Mouse (Mus musculus) spleen, adult 12 weeks (tissue): ENCODE results near the gene Tbc1d9b.

Experiments
- DNase-seq: peaks from one replicate; pipeline ENCODE4 v3.0.0; 2022; ENCODE audit warnings: low spot score

Gene Tbc1d9b

DNA sequence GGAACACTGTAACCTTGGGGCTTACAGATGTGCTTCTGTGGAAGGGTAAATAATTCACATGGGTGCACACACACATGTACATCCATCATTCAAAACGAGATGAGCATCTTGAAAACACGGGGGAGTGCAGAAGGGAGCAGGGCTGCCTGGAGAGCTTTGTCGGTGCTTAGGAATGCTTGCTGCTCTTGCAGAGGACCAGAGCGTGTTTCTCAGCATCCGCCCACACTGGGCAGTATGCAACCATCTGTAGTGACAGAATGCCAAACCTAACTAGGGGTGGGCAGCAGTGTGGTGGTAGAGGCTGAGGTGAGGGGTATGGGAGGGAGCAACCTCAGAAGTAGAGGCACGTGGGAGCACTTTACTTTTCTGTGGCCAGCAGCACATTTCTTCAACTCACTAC is 45.9 kb downstream of the Tbc1d9b start:
- DNase-seq = no peak

DNA sequence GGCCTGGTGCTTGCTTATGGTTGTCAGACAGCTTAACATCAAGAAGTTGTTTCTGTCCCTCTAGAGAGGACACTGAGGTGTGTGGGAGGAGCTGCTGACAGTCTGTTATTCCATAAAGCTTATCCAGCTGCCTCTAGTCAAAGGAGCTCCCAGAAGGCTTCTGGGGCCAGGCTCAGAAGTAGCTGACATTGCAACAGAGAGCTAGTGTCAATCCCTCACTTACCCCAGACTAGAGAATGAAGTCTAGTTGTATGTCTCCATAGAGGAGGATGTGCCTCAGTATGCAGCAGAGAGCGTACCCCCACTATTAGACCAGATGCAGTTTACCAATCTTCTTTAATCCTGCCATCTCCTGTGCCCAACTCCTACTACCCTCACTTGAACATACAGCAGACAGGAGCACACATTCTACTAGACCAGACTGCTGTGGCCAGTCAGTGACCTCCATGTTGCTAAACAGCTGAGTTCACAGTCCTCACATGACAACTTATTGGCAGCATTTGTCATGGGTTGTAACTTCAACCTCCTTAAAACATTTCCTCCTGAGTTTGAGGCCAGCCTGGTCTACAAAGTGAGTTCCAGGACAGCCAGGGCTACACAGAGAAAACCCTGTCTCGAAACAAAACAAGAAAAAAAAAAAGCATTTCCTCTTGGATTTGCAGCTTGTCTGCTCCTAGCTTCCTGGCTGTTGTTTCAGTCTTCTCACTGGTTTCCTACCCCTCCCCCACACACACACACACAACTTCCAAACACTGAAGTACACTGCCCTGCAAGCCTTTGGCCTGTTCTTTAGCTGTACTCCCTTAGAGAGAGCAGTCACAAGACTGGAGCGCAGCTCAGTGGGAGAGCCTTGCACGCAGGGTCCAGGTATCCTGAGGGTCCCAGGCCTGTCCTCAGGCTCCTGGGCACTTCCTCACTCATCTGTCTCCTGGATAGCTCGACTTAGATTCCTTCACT is 47.6 kb downstream of the Tbc1d9b start:
- no peak for DNase-seq

GRCm38 (mm10) chr11:50180478-50181231 is 49.5 kb downstream of the Tbc1d9b start:
- DNase-seq = no peak

- DNase-seq = no peak
Observed at GRCm38 (mm10) chr11:50182702-50183101, 51.5 kb downstream of the Tbc1d9b start.

DNA sequence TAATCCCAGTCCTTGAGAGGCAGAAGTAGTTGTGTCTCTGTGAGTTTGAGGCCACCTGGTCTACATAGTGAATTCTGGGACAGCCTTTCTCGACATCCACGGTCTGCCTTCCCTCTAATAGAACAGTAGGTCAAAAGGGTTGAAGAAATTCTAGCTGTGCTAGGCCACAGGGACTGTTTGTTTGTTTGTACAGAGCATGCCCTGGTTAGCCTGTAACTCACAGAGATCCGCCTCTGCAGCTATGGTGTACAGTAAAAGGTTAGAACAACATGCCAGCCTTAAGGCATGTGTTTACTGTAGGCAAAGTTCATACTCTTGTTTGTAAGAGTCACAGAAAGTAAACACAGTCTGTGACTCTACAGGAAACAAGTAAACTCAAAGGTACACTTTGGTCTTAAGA is 53.6 kb downstream of the Tbc1d9b start:
- DNase-seq = no peak

DNA sequence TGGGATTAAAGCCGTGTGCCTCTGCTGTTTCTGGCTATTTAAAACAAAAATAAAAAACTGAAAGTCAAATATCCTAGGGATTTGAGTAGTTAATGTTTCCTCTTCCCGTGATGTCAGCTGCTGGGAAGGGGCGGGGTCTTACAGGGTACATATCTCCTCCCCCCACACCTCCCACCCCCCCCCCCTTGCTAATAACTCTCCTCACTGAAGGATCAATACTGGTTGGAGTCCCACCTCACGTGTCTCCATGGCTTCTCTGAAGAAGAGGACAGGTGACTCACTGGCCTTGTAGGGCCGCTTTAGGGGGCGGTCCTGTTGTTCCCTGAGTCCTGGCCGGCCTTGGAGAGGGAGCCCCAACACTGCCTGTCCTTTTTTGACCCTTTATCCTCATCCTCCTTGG is 57.5 kb downstream of the Tbc1d9b start:
- DNase-seq = no peak

DNA sequence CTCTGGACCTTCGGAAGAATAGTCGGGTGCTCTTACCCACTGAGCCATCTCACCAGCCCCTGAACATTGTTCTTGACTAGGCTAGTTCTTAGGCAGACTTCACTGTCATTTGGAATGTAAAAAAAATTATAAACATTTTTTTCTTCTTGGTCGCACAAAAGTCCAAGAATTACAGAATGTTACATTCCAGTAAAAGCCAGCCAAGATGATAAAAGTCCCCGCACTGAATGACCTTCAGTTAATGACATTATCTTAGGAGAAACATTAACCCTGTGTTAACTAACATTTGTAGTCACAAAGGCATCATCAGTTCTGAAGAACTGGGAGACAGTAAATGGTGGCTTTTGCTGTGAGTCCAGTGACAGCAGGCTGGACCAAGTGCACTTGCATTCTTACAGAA is 59.2 kb downstream of the Tbc1d9b start:
- DNase-seq = no peak

- DNase-seq = no peak
Observed at GRCm38 (mm10) chr11:50192278-50192677, 61.1 kb downstream of the Tbc1d9b start.

GRCm38 (mm10) chr11:50194070-50194469 is 62.9 kb downstream of the Tbc1d9b start:
- DNase-seq = no peak

- DNase-seq = no peak
Observed at GRCm38 (mm10) chr11:50194793-50195192, 63.6 kb downstream of the Tbc1d9b start.

GRCm38 (mm10) chr11:50197500-50197899 is 66.3 kb downstream of the Tbc1d9b start:
- no peak for DNase-seq

- DNase-seq = no peak
Observed at GRCm38 (mm10) chr11:50198219-50198846, 67.1 kb downstream of the Tbc1d9b start.

- no peak for DNase-seq
Observed at GRCm38 (mm10) chr11:50198916-50199315, 67.7 kb downstream of the Tbc1d9b start.

DNA sequence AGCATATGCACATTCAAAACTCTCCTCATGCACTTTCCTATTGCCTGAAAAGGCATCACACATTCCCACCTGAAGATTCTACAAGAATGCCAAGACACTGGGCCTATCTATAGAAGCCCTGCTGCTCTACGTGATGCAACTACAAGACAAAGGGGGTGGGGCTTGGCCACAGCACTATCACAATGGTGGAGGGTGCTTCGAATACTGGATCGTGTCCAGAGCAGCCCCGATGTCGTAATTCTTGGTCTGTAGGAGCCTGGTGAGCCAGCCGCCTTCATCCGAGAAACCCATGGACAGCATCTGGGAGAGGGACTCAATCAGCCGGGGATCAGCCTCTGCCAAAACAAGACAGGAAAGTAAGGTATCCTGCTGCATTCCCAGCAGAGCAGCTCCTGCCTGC is 69.4 kb downstream of the Tbc1d9b start:
- DNase-seq = no peak

- DNase-seq = no peak
Observed at GRCm38 (mm10) chr11:50201590-50201989, 70.4 kb downstream of the Tbc1d9b start.

GRCm38 (mm10) chr11:50203302-50203827 is 72.2 kb downstream of the Tbc1d9b start:
- DNase-seq = no peak

GRCm38 (mm10) chr11:50205434-50205833 is 74.2 kb downstream of the Tbc1d9b start:
- no peak for DNase-seq

GRCm38 (mm10) chr11:50206037-50206436 is 74.8 kb downstream of the Tbc1d9b start:
- no peak for DNase-seq

DNA sequence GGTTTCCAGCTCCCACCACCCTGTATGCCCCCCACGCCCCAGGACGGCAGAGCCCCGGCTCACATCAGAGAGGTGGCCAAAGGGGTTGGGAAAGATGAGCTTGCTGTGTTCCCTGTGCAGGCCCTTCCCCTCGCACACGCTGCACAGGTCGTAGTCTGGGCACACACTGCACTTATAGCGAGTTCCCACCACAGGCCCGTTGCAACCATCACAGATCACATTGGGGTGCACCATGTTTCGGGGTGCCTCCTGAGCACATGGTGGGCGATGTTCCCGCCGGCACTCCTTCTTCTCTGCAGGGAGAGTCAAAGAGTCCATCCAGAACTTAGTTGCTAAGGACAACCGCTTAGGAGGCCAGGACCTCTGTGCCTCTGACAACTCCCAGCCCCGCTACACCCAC is 76.1 kb downstream of the Tbc1d9b start:
- no peak for DNase-seq

- DNase-seq = no peak
Observed at GRCm38 (mm10) chr11:50208039-50208438, 76.8 kb downstream of the Tbc1d9b start.

DNA sequence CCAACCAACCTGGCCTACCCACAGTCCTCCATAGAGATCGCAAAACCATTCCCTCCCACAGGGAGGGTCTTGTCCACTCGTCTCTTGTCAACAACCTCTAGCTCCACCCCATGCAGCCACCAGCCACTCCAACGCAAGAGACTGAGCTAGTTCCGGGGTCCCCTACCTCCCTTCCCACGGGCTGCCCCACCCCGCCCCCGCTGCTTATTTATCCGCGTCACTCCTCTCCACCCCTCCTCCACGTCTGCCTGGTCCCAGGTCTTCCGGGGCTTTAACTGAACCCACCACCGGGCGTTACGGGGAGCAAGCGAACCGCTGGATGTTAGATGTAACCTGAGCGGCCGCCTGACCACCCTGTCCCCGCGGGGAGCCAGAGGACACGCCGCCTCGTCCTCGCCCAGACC is 78.9 kb downstream of the Tbc1d9b start:
- peak; percentile 81 for DNase-seq

- peak; percentile 78 for DNase-seq
Observed at GRCm38 (mm10) chr11:50210505-50211151, 79.4 kb downstream of the Tbc1d9b start, which contains the start of the genes Sqstm1 and Mgat4b. Gene Sqstm1, minus strand, starts transcription at chr11:50210827. Gene Mgat4b, plus strand, starts transcription at chr11:50210890.
